Mouse (Mus musculus): ENCODE data around the gene Slc11a2.
"Not testable (repeated sequence)": the region's sequence is repeated elsewhere in the genome, so short reads cannot be mapped to it uniquely, and the experiment has no call there.

Slc11a2 gene

GRCm38 (mm10) chr15:100402798-100403197 lies 22.1 kb downstream of the Slc11a2 start:
- DNase-seq (ENCODE audit: low read depth): no peak

GRCm38 (mm10) chr15:100402347-100402746 lies 22.5 kb downstream of the Slc11a2 start:
- no peak for DNase-seq (ENCODE audit: low read depth)

GRCm38 (mm10) chr15:100401811-100402210 lies 23.1 kb downstream of the Slc11a2 start:
- DNase-seq (ENCODE audit: low read depth): no peak

- DNase-seq (ENCODE audit: low read depth): no peak
Observed at GRCm38 (mm10) chr15:100400592-100401250, 24.2 kb downstream of the Slc11a2 start.

GRCm38 (mm10) chr15:100395561-100395960 lies 29.3 kb downstream of the Slc11a2 start:
- no peak for DNase-seq (ENCODE audit: low read depth)

GRCm38 (mm10) chr15:100393016-100393415 lies 31.9 kb downstream of the Slc11a2 start:
- DNase-seq (ENCODE audit: low read depth): no peak

GRCm38 (mm10) chr15:100391599-100391998 lies 33.3 kb downstream of the Slc11a2 start:
- no peak for DNase-seq (ENCODE audit: low read depth)

GRCm38 (mm10) chr15:100391066-100391465 lies 33.8 kb downstream of the Slc11a2 start:
- DNase-seq (ENCODE audit: low read depth): no peak

GRCm38 (mm10) chr15:100388886-100389285 lies 36.0 kb downstream of the Slc11a2 start:
- no peak for DNase-seq (ENCODE audit: low read depth)

GRCm38 (mm10) chr15:100388224-100388835 lies 36.5 kb downstream of the Slc11a2 start:
- no peak for DNase-seq (ENCODE audit: low read depth)

GRCm38 (mm10) chr15:100387544-100388223 lies 37.2 kb downstream of the Slc11a2 start:
- no peak for DNase-seq (ENCODE audit: low read depth)

GRCm38 (mm10) chr15:100385705-100386104 lies 39.2 kb downstream of the Slc11a2 start:
- DNase-seq (ENCODE audit: low read depth): no peak

GRCm38 (mm10) chr15:100380104-100380503 lies 44.8 kb downstream of the Slc11a2 start:
- DNase-seq (ENCODE audit: low read depth): no peak

- DNase-seq (ENCODE audit: low read depth): no peak
Observed at GRCm38 (mm10) chr15:100379658-100380057, 45.2 kb downstream of the Slc11a2 start.

GRCm38 (mm10) chr15:100377847-100378505 lies 46.9 kb downstream of the Slc11a2 start:
- DNase-seq (ENCODE audit: low read depth): not testable (repeated sequence)

GRCm38 (mm10) chr15:100375066-100375465 lies 49.8 kb downstream of the Slc11a2 start:
- DNase-seq (ENCODE audit: low read depth): no peak

- no peak for DNase-seq (ENCODE audit: low read depth)
Observed at GRCm38 (mm10) chr15:100367119-100367518, 57.8 kb downstream of the Slc11a2 start.

GRCm38 (mm10) chr15:100365967-100366366 lies 58.9 kb downstream of the Slc11a2 start:
- DNase-seq (ENCODE audit: low read depth): not testable (repeated sequence)

GRCm38 (mm10) chr15:100364242-100364641 lies 60.6 kb downstream of the Slc11a2 start, which contains the start of gene Higd1c:
Higd1c (plus strand) TSS chr15:100364542.
- DNase-seq (ENCODE audit: low read depth): no peak

- no peak for DNase-seq (ENCODE audit: low read depth)
Observed at GRCm38 (mm10) chr15:100355876-100356275, 69.0 kb downstream of the Slc11a2 start.

- not testable (repeated sequence) for DNase-seq (ENCODE audit: low read depth)
Observed at GRCm38 (mm10) chr15:100353399-100353798, 71.5 kb downstream of the Slc11a2 start.

GRCm38 (mm10) chr15:100352711-100353250 lies 72.1 kb downstream of the Slc11a2 start, which contains the start of the genes Methig1 and Mettl7a2:
Methig1 (plus strand) TSS chr15:100353149.
Mettl7a2 (plus strand) TSS chr15:100353200.
- DNase-seq (ENCODE audit: low read depth): no peak
